Mouse (Mus musculus) CD4-positive naive resting alpha-beta T cell, adult 76 days (primary cell): ENCODE measurements around the gene Rnf133. TPM values are rescaled to one million over a fixed set of nuclear protein-coding genes. Genes with fewer than 3 reads are reported as not detected.

Experiments used
- total RNA-seq: library from RNA; stranded (reverse); gene quantifications from one replicate; pipeline ENCODE4 v1.2.4, GENCODE M21; 2023

Gene Rnf133
- not detected for total RNA-seq

DNA sequence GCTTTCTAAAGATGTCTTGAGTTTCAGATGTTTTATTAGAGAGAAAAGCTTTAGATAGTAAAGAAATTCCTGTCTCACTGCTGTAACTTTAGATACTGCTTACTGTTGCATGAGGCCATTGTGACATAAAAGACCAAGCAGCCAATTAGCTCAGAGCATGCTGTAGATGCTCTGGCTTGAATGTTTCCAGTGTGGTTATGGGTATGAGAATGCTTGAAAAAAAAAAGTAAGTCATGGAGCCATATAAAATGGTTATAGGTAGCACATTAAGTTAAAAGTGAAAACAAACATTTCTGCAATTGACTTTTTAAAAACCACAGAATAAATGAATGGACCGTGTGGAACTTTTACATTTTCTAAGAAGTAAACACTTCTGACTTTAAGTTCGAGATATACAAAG, at the start of gene Rnf133:
Gene Rnf133 (minus strand): TSS at position 101 of the 400 bp plus-strand sequence.

GRCm38 (mm10) chr6:23655036-23655435, 4.9 kb upstream of the Rnf133 start, which contains the start of gene Rnf148:
Gene Rnf148, minus strand, starts transcription at chr6:23655136.

Other genes starting within 250 kb of the Rnf133 start
- gene Rnf148, start 4.8 kb upstream of the Rnf133 start, total RNA-seq = not detected
- gene Cadps2, start 189.1 kb upstream of the Rnf133 start, total RNA-seq = not detected